Mouse (Mus musculus) MN1 (cell line): ENCODE measurements around the gene Coq10a.
"Not testable (repeated sequence)": the region's sequence is repeated elsewhere in the genome, so short reads cannot be mapped to it uniquely, and the experiment has no call there.

ENCODE experiments used
- DNase-seq: peaks from one replicate; pipeline ENCODE4 v3.0.0-alpha.2; 2016; ENCODE audit warnings: low spot score

Gene Coq10a

DNA sequence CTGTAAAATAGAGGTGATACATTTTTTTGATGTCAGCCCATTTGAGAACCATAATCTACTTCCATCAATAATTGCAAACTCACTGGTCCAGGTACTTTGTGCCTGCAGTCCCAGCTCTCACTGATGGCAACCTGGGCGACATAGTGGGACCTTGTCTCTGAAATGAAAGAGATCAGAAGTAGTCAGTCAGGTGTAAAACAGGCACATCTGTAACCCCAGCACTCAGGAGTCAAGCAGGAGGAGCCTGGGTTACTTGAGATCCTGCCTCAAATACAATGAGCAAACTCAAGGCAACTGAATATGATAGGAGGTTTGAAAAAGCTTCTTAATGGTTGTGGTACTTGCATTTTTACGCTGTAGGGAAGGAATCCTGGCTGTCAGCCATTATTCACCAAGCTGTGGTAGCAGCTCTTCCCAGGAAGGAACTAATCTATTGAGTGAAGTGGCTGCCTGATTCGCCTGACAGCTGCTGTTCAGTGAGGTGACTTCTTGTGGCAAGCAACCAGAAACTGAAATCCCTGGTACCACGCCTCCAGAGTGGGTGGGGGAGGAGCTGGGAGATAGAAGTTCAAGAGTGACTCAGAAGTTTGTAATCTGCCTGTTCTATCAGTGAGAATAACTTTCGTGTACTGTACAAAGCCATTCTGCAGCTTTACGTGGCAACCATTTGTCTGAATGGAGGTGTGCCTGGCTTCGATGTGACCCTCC is 24.1 kb downstream of the Coq10a start:
- DNase-seq = peak; percentile 89

- DNase-seq = no peak
Measured at GRCm38 (mm10) chr10:128343436-128343835, 25.4 kb downstream of the Coq10a start.

DNA sequence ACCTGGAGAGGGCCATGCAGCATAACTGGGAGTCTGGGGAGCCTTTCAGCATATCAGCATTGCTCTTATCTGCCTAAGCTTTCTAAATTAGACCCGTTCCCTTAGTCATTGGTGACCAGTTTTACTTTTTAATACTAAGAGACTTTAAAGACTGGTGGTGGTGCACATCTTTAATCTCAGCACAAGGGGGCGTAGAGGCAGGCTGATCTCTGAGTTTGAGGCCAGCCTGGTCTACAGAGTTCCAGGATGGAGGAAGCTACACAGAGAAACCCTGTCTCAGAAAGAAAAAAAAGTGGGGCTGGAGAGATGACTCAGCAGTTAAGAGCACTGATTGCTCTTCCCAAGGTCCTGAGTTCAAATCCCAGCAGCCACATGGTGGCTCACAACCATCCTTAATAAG is 28.5 kb downstream of the Coq10a start:
- peak; percentile 51 for DNase-seq

GRCm38 (mm10) chr10:128338948-128339347 is 29.8 kb downstream of the Coq10a start:
- peak; percentile 42 for DNase-seq

DNA sequence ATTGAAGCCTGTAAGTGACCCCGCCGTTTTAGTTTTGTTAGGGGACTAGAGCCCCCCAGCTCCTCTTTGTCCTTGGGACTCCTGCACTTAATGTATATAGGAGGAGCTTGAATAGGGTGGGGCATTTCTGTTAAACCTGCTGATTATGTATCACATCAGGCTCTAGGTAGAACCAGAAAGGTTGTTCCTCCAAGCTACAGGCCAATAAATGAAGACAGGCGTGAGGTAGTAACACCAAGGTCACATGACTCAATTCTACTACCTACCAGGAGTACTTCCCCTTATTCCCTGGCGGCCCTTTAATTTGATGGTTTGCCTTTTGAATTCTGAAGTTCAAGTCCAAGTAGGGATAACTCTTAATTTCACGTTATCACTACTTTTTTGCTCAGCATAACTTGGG is 30.4 kb downstream of the Coq10a start:
- peak; percentile 49 for DNase-seq

GRCm38 (mm10) chr10:128337306-128338181 is 31.3 kb downstream of the Coq10a start, which contains the start of gene Cs:
Cs (plus strand) TSS chr10:128337734.
- peak; percentile 100 for DNase-seq

DNA sequence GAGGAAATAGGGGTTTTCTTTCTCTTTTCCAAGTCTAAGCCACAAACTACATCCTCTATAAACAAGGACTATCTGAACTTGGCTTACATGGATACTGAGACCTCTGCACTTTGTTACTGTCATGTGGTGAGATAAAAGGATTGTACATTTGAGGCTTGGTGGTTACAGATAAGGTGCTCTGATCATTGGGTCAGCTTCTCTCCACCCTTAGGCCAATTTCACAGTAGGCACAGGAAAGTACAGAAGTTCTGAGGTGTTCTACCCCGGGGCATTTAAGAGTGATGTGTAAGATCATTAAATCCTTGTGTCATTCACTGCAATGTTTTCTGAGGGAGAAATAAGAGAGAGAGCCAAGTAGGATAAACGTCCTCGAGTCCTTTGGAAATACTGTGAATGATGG is 32.2 kb downstream of the Coq10a start:
- DNase-seq = no peak

DNA sequence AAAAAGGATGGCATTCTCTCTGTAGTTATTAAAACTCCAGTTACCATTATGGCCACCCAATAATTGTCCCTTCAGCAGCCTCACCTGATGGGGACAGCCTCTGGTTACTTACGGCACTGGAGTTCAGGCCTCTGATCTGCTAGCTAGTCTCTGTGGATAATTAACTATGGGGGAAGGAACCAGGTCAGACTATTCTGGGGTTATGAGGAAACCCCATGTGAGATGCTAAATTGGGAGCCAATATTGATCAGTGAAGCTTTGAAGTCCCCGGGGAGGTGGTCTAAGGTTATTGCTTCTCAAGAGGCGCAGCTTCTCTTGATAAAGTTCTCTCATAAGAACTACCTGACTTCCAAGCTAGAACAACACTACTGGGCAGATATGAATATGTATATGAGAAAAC is 32.6 kb downstream of the Coq10a start:
- no peak for DNase-seq

GRCm38 (mm10) chr10:128335582-128335981 is 33.2 kb downstream of the Coq10a start:
- peak; percentile 92 for DNase-seq

DNA sequence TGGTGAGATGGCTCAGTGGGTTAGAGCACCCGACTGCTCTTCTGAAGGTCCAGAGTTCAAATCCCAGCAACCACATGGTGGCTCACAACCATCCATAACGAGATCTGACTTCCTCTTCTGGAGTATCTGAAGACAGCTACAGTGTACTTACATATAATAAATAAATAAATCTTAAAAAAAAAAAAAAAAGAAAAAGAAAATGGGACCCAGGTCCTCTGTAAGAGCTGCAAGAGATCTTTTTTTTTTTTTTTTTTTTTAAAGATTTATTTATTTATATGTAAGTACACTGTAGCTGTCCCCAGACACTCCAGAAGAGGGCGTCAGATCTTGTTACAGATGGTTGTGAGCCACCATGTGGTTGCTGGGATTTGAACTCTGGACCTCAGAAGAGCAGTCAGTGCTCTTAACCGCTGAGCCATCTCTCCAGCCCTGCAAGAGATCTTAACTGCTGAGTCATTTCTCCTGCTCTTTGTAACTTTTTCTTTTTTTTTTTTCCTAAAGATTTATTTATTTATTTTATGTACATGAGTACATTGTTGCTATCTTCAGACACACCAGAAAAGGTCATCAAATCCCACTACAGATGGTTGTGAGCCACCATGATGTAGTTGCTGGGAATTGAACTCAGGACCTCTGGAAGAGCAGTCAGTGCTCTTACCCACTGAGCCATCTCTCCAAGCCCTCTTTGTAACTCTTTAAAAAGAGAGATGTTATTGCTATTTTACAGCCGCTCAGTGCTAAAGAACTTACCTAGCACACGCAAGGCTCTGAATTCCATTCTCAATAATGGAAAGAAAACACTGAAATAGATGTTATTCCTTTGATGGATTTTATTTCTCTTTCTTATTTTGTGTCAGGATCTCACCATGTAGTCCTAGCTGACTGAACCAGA is 36.2 kb downstream of the Coq10a start:
- not testable (repeated sequence) for DNase-seq

DNA sequence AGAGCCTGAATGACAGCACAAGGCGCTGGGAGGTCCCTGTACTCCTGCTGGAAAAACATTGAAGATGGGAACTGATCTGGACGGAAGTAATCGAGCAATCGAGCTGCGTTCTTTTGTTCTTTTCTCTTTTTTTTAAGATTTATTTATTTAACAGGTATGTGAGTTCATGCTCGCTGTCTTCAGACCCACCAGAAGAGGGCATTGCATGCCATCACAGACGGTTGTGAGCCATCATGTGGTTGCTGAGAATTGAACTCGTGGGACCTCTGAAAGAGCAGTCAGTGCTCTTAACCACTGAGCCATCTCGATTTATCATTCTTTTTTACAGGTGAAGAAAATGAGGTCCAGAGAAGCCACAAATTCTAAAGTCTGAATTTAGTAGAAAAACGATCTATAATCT is 41.2 kb downstream of the Coq10a start:
- no peak for DNase-seq

- no peak for DNase-seq
Measured at GRCm38 (mm10) chr10:128326825-128327224, 42.0 kb downstream of the Coq10a start.

- no peak for DNase-seq
Measured at GRCm38 (mm10) chr10:128323516-128323915, 45.3 kb downstream of the Coq10a start.

GRCm38 (mm10) chr10:128322141-128323108 is 46.4 kb downstream of the Coq10a start, which contains the start of gene Cnpy2:
Cnpy2 (plus strand) TSS chr10:128322459.
- peak; percentile 95 for DNase-seq

DNA sequence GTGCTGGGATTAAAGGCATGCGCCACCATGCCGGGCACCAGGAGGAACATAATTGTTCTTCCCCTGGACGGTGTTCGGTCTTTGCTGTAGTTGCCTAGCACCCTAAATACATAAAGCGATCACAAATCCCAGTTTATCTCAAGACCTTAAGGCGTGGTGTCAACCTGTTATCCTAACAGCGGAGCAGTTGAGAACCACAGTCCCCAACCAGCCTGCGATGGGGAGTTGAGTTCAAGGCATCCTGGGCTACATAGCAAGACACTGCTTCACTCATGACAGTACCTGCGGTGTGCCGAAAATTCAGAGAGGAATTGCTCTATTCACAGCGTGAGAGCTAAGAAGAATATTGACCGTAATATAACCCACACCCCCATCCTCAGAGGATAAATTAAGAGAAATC is 47.2 kb downstream of the Coq10a start:
- DNase-seq = no peak

DNA sequence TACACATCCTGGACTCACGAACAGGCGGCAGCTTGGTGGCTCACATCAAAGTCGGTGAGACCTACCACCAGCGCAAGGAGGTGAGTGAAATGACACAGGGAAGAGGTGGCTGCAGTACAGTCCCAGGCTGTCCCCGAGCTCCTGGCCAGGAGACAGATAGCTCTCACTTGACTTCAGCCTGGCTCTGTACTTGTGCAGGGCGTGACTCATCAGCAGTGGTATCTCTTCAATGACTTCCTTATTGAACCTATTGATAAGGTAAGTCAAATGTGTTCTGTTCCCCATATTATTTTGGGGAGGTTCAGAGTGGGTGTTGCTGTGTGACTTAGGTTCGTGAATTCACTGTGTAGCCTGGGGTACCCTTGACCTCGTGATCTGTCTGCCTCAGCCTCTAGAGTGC is 53.2 kb downstream of the Coq10a start:
- DNase-seq = no peak
